In genomic region chr7:144582284-144582980, GRCm38 (mm10) we compare ENCODE assay signal across 8 mouse cellular contexts. TPM values are rescaled to one million over a fixed set of nuclear protein-coding genes. Genes with fewer than 3 reads are reported as not detected.
DNase-seq lines count a peak whose midpoint lies in the region; ATAC-seq and TF ChIP-seq lines count a peak whose summit lies in the region.

Fadd (minus strand) TSS chr7:144582463.

- no peak for TF ChIP-seq CTCF in liver, embryonic 14.5 days (IDR thresholded peaks at IDR 0.05; ENCODE audit: low read depth)
- TF ChIP-seq CTCF in stomach, postnatal 0 days (IDR thresholded peaks at IDR 0.05; ENCODE audit: low read depth) = no peak

- WGBS in forebrain, embryonic 10.5 days = 2% methylated on average over 34 of the region's 34 CpGs
- WGBS in heart, embryonic 15.5 days = 2% methylated on average over 34 of the region's 34 CpGs
- WGBS in liver, embryonic 14.5 days (ENCODE audit: insufficient replicate concordance) = 2% methylated on average over 34 of the region's 34 CpGs
- 4% methylated on average over 34 of the region's 34 CpGs for whole genome bisulfite sequencing in neural tube, embryonic 11.5 days
- WGBS in stomach, postnatal 0 days = under 1% methylated on average over 34 of the region's 34 CpGs

- peak; percentile 89 for ATAC-seq in CD4-positive, CD25-positive, alpha-beta regulatory T cell, adult 4 months
- ATAC-seq in heart, embryonic 15.5 days (replicated peaks; ENCODE audit: insufficient number of reproducible peaks, insufficient read depth, low FRiP score, low read depth) = peak; percentile 78
- peak; percentile 81 for ATAC-seq in liver, embryonic 14.5 days (ENCODE audit: insufficient read depth)
- peak; percentile 75 for ATAC-seq in neural tube, embryonic 11.5 days (ENCODE audit: insufficient read depth, low FRiP score, low TSS enrichment)
- peak; percentile 85 for ATAC-seq in stomach, postnatal 0 days (ENCODE audit: low FRiP score, low TSS enrichment)

- H3K27ac ChIP-seq in forebrain, embryonic 10.5 days = peak within 1 kb of the TSS; percentile 91
- H3K27ac ChIP-seq in heart, embryonic 15.5 days = peak within 1 kb of the TSS; percentile 97
- H3K27ac ChIP-seq in liver, embryonic 14.5 days = peak within 1 kb of the TSS; percentile 50
- H3K27ac ChIP-seq in neural tube, embryonic 11.5 days (ENCODE audit: low read depth, low read length) = peak within 1 kb of the TSS; percentile 70; the same call in 1 of the 2 replicates
- H3K27ac ChIP-seq in stomach, postnatal 0 days (replicated peaks) = peak within 1 kb of the TSS; percentile 87

- peaks cover 31% of the 10 kb centered on the region for H3K36me3 ChIP-seq in forebrain, embryonic 10.5 days (replicated peaks)
- peaks cover 8% of the 10 kb centered on the region; the same call in 1 of the 2 replicates for H3K36me3 ChIP-seq in heart, embryonic 15.5 days
- H3K36me3 ChIP-seq in liver, embryonic 14.5 days (replicated peaks; ENCODE audit: control insufficient read depth, insufficient read depth, low read depth) = peaks cover 5% of the 10 kb centered on the region
- H3K36me3 ChIP-seq in neural tube, embryonic 11.5 days (ENCODE audit: control insufficient read depth, insufficient read depth, low read length) = peaks cover 4% of the 10 kb centered on the region
- peaks cover 6% of the 10 kb centered on the region; the same call in 1 of the 2 replicates for H3K36me3 ChIP-seq in stomach, postnatal 0 days (ENCODE audit: control insufficient read depth, insufficient read depth, low read length)

- DNase-seq in c-Kit-negative CD71-positive TER-119-positive erythroid progenitor cells, embryonic 14.5 days (ENCODE audit: low read depth, low spot score) = peak; percentile 64
- peak; percentile 95 for DNase-seq in forebrain, embryonic 10.5 days (ENCODE audit: extremely low spot score, low spot score)
- DNase-seq in kidney, postnatal 25 days = peak; percentile 96
- DNase-seq in liver, embryonic 14.5 days (ENCODE audit: low read depth in 3 of 3, low spot score in 3 of 3) = peak; percentile 73 to 83 (median 77)
- peak; percentile 96 for DNase-seq in neural tube, embryonic 11.5 days (ENCODE audit: low spot score)
- DNase-seq in stomach, postnatal 0 days (ENCODE audit: low spot score) = peak; percentile 94

- peaks cover 27% of the 10 kb centered on the region for H3K27me3 ChIP-seq in forebrain, embryonic 10.5 days (ENCODE audit: poor library complexity, severe bottlenecking)
- H3K27me3 ChIP-seq in heart, embryonic 15.5 days = peaks cover 20% of the 10 kb centered on the region
- H3K27me3 ChIP-seq in liver, embryonic 14.5 days (ENCODE audit: control insufficient read depth, insufficient read depth, low read length) = no peaks in the 10 kb centered on the region
- H3K27me3 ChIP-seq in neural tube, embryonic 11.5 days (ENCODE audit: control insufficient read depth, insufficient read depth, low read length) = no peaks in the 10 kb centered on the region
- H3K27me3 ChIP-seq in stomach, postnatal 0 days (ENCODE audit: control insufficient read depth, insufficient read depth, low read length) = no peaks in the 10 kb centered on the region

- peak within 1 kb of the TSS; percentile 77 for H3K4me3 ChIP-seq in forebrain, embryonic 10.5 days
- peak within 1 kb of the TSS; percentile 90 for H3K4me3 ChIP-seq in heart, embryonic 15.5 days
- H3K4me3 ChIP-seq in liver, embryonic 14.5 days (ENCODE audit: insufficient read depth in 1 of 2, low read depth in 2 of 2, low read length in 2 of 2) = peak within 1 kb of the TSS; percentile 73 to 77
- H3K4me3 ChIP-seq in neural tube, embryonic 11.5 days (ENCODE audit: low read depth, low read length) = peak within 1 kb of the TSS; percentile 77
- H3K4me3 ChIP-seq in stomach, postnatal 0 days (ENCODE audit: low read depth, low read length) = peak within 1 kb of the TSS; percentile 70

- H3K4me2 ChIP-seq in heart, embryonic 15.5 days = peak within 1 kb of the TSS; percentile 89
- peak within 1 kb of the TSS; percentile 77 for H3K4me2 ChIP-seq in liver, embryonic 14.5 days (ENCODE audit: low read depth)
- peak within 1 kb of the TSS; percentile 80 for H3K4me2 ChIP-seq in neural tube, embryonic 11.5 days (ENCODE audit: low read depth)
- peak within 1 kb of the TSS; percentile 82 for H3K4me2 ChIP-seq in stomach, postnatal 0 days (replicated peaks; ENCODE audit: low read depth)

- TF ChIP-seq EP300 in liver, embryonic 14.5 days (IDR thresholded peaks at IDR 0.05; ENCODE audit: low read depth) = peak; percentile 53
- peak; percentile 87 for TF ChIP-seq EP300 in stomach, postnatal 0 days (optimal IDR thresholded peaks at IDR 0.05)

- H3K9me3 ChIP-seq in forebrain, embryonic 10.5 days = no peaks in the 10 kb centered on the region
- H3K9me3 ChIP-seq in heart, embryonic 15.5 days (replicated peaks) = no peaks in the 10 kb centered on the region
- no peaks in the 10 kb centered on the region for H3K9me3 ChIP-seq in liver, embryonic 14.5 days (ENCODE audit: control insufficient read depth, low read length)
- no peaks in the 10 kb centered on the region for H3K9me3 ChIP-seq in neural tube, embryonic 11.5 days (ENCODE audit: control insufficient read depth, low read length)
- no peaks in the 10 kb centered on the region for H3K9me3 ChIP-seq in stomach, postnatal 0 days (ENCODE audit: control insufficient read depth, low read length)

- H3K4me1 ChIP-seq in forebrain, embryonic 10.5 days = peaks cover 33% of the 10 kb centered on the region
- H3K4me1 ChIP-seq in heart, embryonic 15.5 days (replicated peaks) = peaks cover 26% of the 10 kb centered on the region
- H3K4me1 ChIP-seq in liver, embryonic 14.5 days (replicated peaks; ENCODE audit: control insufficient read depth in 2 of 2, insufficient read depth in 2 of 2, low read length in 1 of 2) = peaks cover 7 to 13% of the 10 kb centered on the region in 2 experiments; a peak in 3 of 4 replicates
- H3K4me1 ChIP-seq in neural tube, embryonic 11.5 days (ENCODE audit: control insufficient read depth, insufficient read depth, low read length) = peaks cover 8% of the 10 kb centered on the region; the same call in 1 of the 2 replicates
- H3K4me1 ChIP-seq in stomach, postnatal 0 days (replicated peaks; ENCODE audit: control insufficient read depth, insufficient read depth) = 0 out of 2 replicates have a peak, but pooled peaks cover 5% of the 10 kb centered on the region

- H3K9ac ChIP-seq in heart, embryonic 15.5 days = peak within 1 kb of the TSS; percentile 82
- H3K9ac ChIP-seq in liver, embryonic 14.5 days (replicated peaks) = peak within 1 kb of the TSS; percentile 66
- H3K9ac ChIP-seq in neural tube, embryonic 11.5 days (ENCODE audit: low read length) = peak within 1 kb of the TSS; percentile 76
- H3K9ac ChIP-seq in stomach, postnatal 0 days (ENCODE audit: low read length) = peak within 1 kb of the TSS; percentile 78

RNA-seq across cellular contexts. Expression of gene Fadd, which starts in this region (rescaled TPM):
- 1 to 10 TPM; 8.2 to 9.4 TPM for polyA plus RNA-seq in CD4-positive, CD25-positive, alpha-beta regulatory T cell, adult 4 months (2017; shearing (Covaris generic))
- polyA plus RNA-seq in forebrain, embryonic 10.5 days (2016; fragmentation: Nextera tagmentation; extraction: Ambion mirVana) = 11.4 and 12.1 TPM in 2 replicates
- 11.0 and 13.4 TPM in 2 replicates for polyA plus RNA-seq in heart, embryonic 15.5 days (2015; fragmentation: Nextera tagmentation; extraction: Ambion mirVana)
- polyA plus RNA-seq in liver, embryonic 14.5 days (2012; rRNA removed) = 3.6 and 4.1 TPM in 2 replicates
- polyA plus RNA-seq in liver, embryonic 14.5 days (2014; fragmentation: Nextera tagmentation; extraction: Ambion mirVana) = 4.4 and 5.0 TPM in 2 replicates
- polyA plus RNA-seq in neural tube, embryonic 11.5 days (2014; fragmentation: Nextera tagmentation; extraction: Ambion mirVana) = 8.9 and 9.4 TPM in 2 replicates
- polyA plus RNA-seq in stomach, postnatal 0 days (2015; fragmentation: Nextera tagmentation; extraction: Ambion mirVana) = 7.8 and 8.9 TPM in 2 replicates

Comparison
In these comparisons a context has a peak if more than half of its experiments do, and no peak if none do; other contexts are left out.
1. Peak in every context shown above with its lines: DNase-seq, ATAC-seq, H3K4me3 ChIP-seq and H3K27ac ChIP-seq.